Mouse (Mus musculus) Muller cell, postnatal 12 days (primary cell): ENCODE results near the gene Car9.
A peak's percentile ranks its signal among the peaks of the same experiment; 100 is the strongest.

Experiments
- DNase-seq: peaks from one replicate; pipeline ENCODE4 v3.0.0-alpha.2; 2015; ENCODE audit errors: inconsistent ontology term

Gene Car9

DNA sequence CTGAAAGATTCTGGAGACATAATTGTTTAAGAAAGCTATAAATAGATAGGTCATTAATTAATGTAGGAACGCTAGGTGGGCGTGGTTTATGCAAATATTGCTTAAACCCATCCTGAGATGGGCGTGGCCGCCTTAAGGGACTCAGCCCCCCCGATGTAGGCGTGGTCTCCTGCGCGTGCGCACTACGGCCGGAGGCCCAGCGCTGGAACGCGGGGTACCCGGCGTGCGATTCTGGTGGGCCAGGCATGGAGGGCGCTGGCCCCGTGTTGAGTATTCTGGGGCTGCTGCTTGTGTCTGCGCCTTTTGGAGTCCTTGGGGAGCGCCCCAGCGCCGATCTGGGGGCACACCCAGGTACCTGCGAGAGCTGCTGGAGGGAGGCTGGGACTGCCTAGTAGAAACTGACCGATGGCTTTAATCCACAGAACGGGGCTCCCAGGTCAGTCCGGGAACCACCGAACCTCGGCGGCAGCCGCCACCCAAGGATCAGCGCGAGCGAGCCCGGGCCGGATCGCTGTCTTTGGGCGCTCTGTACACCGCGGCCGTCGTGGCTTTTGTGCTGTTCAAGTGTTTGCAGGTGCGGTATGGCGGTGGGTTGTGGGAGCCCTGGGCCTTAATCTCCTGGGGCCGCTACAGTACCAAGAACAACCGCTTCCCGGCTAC lies 13.4 kb upstream of the Car9 start:
- DNase-seq = peak; percentile 96

DNA sequence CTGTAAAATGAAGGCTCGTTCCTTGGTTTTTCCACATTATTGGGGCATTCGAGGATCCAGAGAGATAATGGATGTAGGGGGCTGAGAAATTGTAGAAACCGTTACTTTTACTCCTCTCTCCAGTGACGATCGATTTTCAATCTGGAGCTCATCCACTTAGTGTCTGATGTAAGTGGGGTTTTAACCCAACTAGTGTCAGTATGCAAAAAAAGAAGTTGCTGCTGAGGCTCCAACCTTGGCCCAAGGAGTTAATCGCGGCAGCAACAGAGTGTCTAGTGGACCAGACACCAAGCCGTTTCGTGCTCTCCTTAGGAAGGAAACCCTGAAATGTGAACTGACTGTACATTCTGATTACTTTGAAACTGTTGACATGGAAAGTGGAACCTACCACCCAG lies 12.9 kb upstream of the Car9 start:
- no peak for DNase-seq

DNA sequence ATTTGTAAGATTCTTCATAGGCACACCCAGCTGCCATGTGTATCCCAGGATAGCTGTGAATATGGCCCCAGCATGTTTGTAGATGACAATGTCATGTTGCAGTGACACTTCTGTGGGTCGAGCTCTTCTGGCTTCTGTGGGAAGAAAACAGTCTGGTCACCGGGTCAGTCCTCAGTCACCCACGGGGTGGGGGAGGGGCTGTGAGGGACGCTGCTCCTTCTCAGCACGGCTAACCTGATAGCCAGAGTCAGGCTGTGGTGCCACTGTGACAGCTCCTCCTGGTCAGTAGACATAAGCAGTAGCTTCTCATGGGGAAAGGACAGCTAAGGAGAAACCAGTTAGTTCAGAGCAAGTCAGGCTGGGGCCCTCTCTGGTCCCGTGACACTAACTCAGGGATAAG lies 10.2 kb upstream of the Car9 start:
- DNase-seq = no peak

DNA sequence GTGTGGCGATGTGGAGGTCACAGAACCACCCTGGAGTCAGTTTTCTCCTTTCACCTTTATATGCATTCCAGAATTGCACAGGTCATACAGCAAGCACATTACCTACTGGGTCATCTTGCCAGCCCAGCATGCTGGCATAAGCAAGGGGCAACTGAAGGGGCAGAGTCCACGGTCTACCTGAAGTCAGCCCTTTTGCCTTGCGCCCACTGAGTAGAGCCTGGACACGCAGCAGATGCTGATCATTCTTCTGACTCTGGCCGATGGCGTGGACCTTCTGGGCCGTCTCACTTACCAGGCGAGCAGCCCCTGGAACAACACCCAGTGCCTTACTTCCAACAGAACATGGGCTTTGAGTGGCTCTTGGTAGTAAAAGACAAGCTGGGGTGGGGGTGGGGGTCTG lies 9.4 kb upstream of the Car9 start:
- DNase-seq = no peak

DNA sequence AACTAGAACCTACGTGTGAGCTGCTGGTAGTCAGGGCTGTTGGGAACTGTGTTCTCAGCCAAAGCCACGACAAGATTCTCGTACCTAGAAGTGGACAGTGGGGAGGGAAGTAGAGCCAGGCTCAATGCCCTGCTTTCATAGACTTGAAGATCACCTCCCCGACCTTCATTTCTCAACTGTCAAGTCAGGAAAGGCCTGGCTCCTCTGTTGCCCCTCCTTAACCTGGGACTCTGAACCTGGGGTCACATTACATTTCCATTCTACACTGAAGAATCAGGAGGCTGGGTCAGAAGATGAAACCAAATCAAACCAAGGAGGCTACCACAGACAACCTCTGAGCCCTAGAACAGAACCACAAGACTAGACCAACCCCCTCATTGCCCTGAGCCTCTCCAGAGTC lies 8.8 kb upstream of the Car9 start:
- DNase-seq = no peak

DNA sequence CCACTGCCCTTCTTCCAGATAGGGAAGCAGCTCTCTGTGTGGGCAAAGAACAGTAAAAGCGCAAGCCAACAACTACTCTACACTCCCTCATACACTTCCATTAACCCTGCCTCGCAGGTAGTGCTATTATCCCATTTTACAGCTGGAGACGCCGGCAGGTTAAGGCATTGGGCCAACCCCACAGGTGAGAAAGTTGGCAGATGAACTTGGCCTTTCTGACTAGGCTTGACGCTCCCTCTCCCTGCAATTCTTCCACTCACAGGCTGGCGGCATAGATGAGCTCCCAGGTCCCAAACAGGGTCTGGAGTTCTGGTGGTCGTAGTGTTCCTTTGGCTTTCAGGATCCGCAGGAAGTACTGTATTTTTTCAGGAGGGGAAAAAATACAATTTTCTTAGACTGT lies 7.8 kb upstream of the Car9 start:
- no peak for DNase-seq

DNA sequence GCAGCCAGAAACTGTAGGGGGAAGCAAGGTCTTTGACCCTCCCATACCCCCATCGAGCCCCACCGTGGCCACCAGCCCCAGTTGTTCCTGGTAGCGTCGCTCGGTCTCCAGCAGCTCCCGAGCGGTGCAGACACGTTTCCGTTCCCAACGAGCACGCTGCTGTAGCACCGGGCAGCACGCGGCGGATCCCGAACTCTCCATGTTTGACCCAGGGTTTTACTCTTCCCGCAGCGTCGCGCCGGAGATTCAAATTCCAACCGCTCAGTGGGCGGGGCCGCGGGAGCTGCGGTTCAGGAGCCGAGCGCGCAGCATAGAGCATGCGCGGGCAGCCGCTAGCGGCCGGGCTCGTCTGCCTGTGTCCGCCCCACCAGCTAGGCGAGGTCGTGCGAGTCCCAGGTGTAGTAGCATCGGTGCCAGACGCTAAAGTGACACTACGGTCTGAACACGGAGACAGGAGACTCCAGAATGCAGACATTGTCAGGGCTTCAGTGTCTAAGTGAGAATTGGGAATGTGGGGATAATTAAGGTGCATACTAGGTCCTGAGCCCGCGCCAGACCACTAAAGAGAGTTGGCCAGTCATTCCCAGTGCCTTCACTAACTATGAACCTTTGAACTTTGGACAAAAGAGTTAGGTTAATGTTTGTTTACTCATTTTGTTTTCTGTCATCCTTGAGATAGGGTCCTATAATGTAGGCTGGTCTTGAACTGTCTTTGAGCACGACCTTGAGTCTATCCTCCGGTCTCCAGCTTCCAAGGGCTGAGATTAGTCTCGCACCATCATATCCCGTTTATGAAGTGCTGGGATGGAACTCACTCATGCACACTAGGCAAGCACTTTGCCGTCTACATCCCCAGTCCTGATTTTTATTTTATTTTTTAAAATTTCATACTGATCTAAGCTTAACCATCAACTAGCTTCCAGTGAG lies 7.1 kb upstream of the Car9 start, which contains the start of gene Arhgef39:
Gene Arhgef39, minus strand, starts transcription at position 289 of the 927 bp plus-strand sequence.
- DNase-seq = peak; percentile 87

DNA sequence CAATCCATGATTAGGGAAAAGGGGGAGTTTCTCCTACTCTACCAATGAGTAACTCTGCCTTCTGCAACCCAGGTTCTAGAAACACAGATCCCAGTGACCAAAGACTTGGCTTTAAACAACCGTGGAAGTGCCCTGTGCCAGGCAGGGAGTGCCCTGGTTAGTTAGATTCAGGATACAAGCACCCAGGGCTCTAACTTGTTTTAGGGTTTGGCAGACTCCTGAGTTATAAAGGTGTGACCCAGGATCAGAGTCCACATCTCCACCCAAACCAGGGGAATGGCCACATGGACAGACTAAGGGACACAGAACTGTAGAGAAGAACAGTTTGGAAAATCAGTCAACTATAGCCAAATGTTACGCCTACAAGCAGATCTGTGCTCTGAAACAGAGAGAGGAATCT lies 3.7 kb upstream of the Car9 start:
- no peak for DNase-seq

DNA sequence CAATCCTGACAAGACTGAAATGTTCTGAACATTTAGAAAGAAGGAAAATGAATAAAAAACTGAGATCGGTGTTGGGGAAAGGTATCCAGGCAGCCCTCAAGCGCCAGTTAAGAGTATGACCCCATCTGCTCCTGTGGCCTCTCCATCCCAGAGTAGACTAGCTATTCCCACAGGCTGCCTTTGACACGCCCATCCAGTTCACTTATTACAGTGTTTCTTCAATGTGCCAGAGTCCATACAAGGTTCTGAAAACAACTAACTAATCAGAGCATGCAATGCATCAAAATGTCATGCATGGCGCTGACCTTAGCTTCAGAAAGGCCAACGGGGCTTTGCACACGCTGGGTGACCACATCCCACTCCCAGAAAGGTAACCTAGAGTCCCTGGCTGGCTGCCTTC lies 3.3 kb upstream of the Car9 start:
- no peak for DNase-seq

DNA sequence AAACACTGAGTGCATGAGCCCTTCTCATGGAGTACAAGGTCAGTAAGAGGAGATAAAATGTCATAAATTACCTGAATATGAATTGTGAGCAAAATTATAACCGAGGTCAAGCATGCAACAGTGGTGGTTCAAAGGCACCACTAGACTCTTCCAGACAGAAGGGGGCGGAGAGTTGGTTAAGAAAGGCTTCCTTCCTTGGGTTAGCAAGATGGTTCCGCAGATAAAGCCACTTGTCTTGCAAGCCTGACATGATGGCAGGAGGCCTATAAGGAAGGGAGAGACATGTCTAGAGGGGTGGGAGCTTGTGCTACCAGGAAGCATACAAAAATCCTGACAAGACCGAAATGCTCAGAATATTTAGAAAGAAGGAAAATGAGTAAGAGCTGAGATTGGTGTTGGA lies 2.5 kb upstream of the Car9 start:
- no peak for DNase-seq

DNA sequence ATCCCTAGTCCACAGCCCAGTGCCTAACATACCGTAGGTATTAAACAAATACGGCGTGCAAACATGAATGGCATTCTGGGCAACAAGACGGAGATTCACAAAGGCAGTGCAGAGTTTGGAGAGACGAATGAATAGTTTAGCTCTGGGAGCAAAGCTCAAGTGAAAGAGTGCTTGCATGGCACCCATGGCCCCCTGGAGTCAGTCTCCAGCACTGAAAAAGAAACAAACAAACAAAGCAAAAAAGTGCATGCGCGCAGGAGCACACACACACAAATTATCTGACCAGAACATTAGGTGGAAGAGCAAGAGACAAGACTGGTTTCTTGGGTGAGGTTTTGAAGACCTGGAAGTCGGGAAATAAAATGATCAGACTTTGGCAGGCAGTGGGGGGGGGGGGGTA lies 692 bp upstream of the Car9 start:
- no peak for DNase-seq

DNA sequence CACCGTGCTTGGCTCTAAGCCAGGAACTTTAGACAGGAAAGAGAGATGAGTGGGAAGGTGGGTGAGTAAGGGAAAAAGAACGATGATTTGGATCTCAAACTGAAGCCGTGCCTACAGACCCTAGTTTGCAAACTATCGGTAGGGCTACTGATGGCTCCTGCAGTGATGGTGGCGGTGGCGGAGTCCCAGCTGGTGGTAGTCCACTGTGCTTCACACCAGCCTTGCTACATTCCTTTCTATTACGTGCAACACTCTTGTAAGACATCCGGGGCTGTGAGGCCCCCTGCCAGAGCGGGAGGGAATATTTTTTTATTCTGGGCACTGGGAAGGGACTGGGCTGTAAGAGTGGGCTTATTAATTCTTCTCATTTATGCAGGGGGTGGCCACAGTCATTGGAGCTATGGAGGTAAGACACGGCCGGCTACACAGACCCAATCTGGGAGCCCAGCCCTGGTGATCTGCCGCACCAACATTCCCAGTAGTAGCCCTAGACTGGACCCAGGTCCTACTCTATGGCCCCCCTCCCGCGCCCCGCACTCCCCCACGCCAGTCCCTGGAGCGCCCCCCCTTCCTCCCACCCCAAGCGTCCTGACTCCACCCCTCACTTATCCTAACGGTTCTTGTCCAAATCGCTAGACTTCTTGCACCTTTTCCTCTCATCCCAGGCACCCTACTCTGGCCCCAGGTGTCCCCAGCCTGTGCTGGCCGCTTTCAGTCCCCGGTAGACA lies 1.3 kb downstream of the Car9 start:
- DNase-seq = peak; percentile 29

DNA sequence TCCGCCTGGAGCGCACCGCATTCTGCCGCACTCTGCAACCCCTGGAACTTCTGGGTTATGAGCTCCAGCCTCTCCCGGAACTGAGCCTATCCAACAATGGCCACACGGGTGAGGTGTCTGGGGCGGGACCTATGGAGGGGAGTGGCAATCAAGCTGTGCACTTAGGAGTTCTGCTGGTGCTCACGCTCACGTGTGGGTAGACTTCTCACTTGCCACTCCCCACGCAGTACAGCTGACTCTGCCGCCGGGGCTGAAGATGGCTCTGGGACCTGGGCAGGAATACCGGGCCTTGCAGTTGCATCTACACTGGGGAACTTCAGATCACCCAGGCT lies 1.9 kb downstream of the Car9 start:
- DNase-seq = peak; percentile 55

DNA sequence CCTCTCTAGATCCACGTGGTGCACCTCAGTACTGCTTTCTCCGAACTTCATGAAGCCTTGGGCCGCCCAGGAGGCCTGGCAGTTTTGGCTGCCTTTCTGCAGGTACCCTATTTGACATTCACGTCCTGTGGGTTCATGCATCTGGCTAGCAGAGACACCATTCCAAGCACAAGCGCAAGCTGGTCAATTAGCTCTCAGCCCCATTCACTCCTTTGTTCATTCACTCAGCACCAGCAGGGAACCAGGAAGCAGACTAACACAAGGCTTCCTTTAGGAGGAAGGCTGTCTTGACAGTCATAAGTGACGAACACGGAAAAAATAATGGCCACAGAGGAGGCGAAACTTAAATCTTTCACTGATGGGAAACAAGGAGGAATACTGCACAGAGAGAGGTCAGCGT lies 2.3 kb downstream of the Car9 start:
- peak; percentile 42 for DNase-seq

DNA sequence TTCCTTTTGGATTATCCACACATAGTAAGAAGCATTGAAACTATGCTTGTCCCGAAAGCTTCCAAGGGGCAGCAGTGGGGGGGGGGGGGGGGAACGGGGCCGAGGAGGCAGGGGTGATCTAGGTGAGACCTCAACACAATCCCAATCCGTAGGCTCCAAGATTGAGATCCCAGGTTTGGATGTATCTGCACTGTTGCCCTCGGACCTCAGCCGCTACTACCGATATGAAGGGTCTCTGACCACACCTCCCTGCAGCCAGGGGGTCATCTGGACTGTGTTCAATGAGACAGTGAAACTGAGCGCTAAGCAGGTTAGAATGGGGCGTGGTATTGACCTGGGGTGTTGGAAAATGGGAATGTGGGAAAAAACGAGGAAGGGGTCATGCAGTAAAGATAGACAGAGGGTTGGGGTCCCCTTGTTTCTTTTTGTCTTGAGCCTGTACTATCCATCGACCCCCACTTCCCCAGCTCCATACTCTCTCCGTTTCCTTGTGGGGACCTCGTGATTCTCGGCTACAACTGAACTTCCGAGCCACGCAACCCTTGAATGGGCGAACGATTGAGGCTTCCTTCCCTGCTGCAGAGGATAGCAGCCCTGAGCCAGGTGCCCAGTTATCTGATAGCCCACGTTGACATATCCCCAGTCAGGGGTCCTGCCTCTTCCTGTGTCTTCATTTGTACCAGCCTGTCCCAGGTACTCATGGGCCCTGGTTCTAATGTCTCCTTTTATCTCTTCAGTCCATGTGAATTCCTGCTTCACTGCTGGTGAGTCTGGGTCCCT lies 5.1 kb downstream of the Car9 start:
- no peak for DNase-seq

DNA sequence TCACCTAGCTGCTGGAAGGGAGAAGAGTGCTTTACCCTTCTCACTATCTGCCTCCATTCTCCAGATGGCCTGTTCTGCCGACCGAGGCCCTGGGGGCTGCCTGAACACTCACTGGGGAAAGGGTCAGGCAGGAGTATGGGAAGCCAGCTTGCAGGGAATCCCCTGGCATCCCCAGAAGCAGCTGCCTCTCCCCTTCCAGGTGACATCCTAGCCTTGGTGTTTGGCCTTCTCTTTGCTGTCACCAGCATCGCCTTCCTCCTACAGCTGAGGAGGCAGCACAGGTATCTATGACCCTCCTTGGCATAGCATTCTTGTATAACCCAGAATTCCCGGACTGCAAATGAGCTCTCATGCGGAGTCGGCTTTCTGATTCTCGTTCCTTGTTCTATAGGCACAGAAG lies 5.9 kb downstream of the Car9 start:
- DNase-seq = no peak

DNA sequence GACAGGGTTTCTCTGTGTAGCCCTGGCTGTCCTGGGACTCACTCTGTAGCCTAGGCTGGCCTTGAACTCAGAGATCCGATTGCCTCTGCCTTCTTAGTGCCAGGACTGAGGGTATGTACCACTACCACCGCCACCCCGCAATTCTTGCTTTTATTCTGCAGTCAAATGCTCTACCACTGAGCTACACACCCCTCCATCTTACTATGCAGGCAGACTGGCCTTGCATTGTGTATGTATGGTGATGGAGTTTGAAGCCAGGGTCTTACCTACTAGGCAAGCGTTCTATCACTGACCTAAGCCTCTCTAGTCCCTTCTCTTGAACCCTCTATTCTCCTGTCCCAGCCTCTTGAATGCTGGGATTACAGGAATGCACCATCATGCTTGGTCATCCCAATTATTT lies 6.5 kb downstream of the Car9 start:
- DNase-seq = no peak

DNA sequence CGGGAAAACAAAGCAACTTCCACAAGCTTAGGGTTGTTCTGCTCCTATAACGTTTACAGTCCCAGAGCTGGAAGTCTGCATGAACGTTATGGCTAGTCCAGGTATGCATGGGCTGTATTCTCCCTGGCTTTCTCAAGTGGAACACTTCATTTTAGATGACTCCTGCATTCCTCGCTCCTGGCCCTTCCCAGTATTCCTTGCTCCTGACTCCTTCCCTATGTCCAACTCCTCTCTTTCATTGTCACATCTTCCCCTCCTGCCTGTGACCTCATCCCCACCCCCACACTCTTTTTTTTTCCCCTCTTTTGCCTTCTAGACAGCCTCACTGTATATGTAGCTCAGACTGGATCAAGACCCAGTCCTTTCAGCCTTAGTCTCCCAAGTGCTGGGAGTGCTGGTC lies 7.0 kb downstream of the Car9 start:
- no peak for DNase-seq

DNA sequence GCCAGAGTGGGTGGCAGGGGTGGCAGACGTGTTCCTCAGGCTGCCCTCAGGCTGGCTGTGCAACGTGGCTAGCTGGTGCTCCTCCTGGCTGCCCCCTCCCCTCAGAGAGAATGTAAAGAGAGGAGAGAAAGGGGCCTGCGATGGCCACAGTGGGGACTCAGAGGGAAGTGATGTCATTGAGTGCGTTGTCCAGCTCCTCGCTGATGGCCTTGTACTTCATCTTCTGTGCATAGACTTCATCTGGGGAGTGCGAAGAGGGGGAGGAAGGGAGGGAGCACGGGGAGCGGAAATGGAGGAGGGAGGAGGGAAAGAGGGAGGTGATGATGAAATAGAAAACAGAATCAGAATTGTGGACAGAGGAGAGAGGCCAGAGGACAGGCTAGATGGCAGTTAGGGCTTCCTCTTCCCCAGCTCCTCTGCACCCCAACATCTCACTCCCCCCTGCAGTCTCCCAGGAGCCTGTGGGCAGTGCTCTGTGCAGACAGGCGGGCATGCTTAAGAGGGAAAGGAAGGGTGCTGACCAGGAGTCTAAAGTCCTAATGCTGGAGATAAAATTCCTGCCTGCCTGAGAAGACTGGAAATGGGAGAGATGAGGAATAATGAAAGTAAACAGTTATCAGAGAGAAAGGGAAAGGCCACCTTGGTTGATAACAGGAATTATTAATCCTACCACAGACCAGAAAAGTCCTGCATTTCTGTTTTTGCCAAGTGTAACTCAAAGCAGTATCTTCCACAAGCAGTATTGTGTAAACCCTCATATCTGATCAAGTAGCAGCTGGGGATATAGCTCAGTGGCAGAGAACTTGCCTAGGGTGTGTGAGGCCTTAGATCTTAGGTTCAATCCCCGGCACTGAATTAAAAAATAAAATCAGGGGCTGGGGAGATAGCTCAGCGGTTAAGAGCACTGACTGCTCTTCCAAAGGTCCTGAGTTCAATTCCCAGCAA lies 9.3 kb downstream of the Car9 start:
- DNase-seq = no peak

DNA sequence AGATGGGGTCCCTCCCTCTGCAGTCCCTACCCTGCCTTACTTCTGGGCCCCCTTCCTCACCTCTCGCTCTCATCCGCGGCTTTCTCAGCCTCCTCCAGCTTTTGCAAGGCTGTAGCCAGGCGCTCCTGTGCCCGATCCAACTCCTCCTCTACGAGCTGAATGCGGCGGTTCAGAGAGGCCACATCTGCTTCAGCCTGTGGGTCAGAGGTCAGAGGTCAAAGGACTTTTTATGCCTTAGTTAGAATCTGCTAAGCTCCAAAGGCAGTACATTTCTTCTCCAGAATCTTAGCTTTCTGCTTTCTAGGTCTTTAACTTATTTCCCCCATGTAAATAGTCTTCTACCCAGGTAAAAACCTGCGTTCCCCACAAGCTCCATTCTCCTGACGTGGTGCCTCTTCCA lies 12.8 kb downstream of the Car9 start:
- DNase-seq = no peak

DNA sequence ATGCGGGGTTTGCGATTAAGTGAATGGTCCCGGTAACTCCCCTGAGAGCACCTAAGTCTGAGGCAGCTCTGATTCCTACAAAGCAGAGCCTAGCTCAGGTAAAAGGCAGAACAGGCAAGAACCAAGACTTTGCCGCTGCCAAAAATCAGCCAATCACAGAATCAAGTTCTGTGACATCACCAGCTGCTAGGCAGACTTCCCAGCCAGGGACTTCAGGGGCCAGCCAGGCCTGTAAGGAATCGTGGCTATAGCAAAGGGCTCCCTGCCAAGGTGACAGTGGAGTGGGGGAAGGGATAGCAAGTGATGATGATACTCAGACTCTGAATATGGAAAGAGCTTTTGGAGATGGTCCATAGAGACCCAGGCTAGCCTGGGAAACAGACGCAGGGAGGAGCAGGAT lies 13.2 kb downstream of the Car9 start:
- peak; percentile 67 for DNase-seq
